Mouse (Mus musculus) erythroblast, embryonic 14.5 days (primary cell): ENCODE data around the gene Hoxd8. TPM values are rescaled to one million over a fixed set of nuclear protein-coding genes. Genes with fewer than 3 reads are reported as not detected.

Source experiments
- H3K27me3 ChIP-seq: 2 replicates; pipeline ENCODE4 v1.6.1; 2012; ENCODE audit warnings: inconsistent platforms; ENCODE audit not compliant: control insufficient read depth
- H3K36me3 ChIP-seq: 2 replicates; pipeline ENCODE4 v1.6.1; 2012; ENCODE audit warnings: mild to moderate bottlenecking, inconsistent platforms; ENCODE audit not compliant: control insufficient read depth
- H3K4me1 ChIP-seq: 2 replicates; pipeline ENCODE4 v1.6.1; 2012; ENCODE audit warnings: inconsistent platforms; ENCODE audit not compliant: control insufficient read depth
- H3K4me3 ChIP-seq: replicated peaks from 2 replicates; pipeline ENCODE3; 2012; ENCODE audit warnings: moderate library complexity, mild to moderate bottlenecking, inconsistent platforms
- H3K9me3 ChIP-seq: 2 replicates; pipeline ENCODE4 v1.6.1; 2012; ENCODE audit warnings: low read length, inconsistent platforms, mixed read lengths; ENCODE audit not compliant: control insufficient read depth
- GATA1 ChIP-seq: IDR thresholded peaks from 2 replicates; pipeline ENCODE4 v1.6.1; 2012; ENCODE audit warnings: low read length, inconsistent platforms, mixed read lengths
- TAL1 ChIP-seq: IDR thresholded peaks from 3 replicates; pipeline ENCODE4 v1.6.1; 2012; ENCODE audit warnings: low read length, inconsistent platforms, mixed read lengths
- polyA plus RNA-seq: library from polyadenylated mRNA; stranded (reverse); fragments of >175 nt; gene quantifications from 2 replicates; pipeline ENCODE4 v1.2.3, GENCODE M21; 2012

Gene Hoxd8
- polyA plus RNA-seq, 1 experiment, result not detected

DNA sequence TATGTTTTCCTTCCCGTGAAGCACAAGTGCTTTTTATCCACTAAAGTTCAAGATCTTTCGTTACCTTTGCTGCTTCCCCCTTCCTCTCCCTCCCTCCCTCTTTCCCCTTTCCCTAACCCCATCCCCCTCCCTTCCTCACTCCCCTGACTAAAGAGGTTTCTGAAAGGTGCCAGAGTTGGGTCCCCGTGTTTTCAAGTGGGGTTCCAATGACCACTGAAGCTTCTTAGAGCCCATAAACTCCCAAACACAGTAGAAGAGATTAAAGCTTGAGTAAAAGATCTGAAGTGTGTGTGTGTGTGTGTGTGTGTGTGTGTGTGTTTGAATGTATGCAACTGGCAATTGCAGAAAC is 35.2 kb upstream of the Hoxd8 start:
- H3K36me3 ChIP-seq, result no peaks in the 10 kb centered on the region
- H3K9me3 ChIP-seq, result peaks cover 6% of the 10 kb centered on the region; the same call in 1 of the 2 replicates
- H3K27me3 ChIP-seq, result peaks cover 99% of the 10 kb centered on the region
- TF ChIP-seq TAL1, result no peak
- no peaks in the 10 kb centered on the region for H3K4me1 ChIP-seq
- H3K4me3 ChIP-seq, result no peak overlapping the region

DNA sequence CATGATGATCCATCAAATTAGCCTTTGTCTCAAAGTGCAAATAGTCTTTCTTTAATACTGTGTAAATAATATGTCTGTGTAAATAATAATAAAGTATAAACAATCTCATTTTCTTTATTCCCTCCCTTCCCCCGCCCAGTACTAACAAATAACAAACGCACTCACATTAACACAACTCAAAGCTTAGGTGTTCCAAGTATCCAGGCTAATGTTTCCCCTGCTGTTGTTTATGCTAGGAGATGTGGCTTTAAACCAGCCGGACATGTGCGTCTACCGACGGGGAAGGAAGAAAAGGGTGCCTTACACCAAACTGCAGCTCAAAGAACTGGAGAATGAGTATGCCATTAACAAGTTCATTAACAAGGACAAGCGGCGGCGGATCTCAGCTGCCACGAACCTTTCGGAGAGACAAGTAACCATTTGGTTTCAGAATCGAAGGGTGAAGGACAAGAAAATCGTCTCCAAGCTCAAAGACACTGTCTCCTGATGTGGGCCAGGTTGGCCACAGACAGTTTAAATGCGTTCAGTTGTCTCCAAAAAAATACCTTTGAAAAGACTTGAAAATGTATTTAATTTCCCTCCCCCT is 34.7 kb upstream of the Hoxd8 start:
- H3K4me3 ChIP-seq, result no peak overlapping the region
- TF ChIP-seq GATA1 (no peak), TAL1 (no peak)
- peaks cover 6% of the 10 kb centered on the region; the same call in 1 of the 2 replicates for H3K9me3 ChIP-seq
- H3K36me3 ChIP-seq, result no peaks in the 10 kb centered on the region
- H3K27me3 ChIP-seq, result peaks cover 99% of the 10 kb centered on the region
- no peaks in the 10 kb centered on the region for H3K4me1 ChIP-seq

DNA sequence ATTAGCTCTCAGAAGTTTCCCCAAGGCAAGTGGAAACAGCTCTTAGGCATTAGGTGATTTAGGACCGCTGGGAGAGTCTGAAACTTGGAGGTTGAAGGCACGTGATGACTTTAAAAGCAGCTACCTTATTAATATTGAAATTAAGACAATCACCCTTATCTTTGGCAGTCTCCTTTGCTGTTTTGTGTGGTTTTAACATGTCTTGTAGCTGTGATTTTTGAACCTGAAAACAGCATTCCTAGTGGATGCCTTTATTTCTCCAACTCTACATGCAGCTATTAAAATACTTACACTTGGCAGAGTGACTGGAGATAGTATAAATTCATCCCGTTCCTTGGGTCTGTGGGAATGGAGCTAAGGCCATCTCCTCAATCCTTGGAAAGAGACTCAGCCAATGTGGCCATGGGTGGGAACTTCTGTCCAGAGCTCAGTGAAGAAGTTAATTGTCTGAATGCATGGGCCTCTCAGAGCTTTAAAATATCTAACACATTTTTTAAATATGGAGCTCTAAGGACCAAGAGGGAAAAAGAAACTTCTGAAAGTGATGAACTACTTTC is 33.7 kb upstream of the Hoxd8 start:
- Histone ChIP-seq H3K4me3 (no peak overlapping the region), H3K36me3 (no peaks in the 10 kb centered on the region), H3K9me3 (peaks cover 6% of the 10 kb centered on the region; the same call in 1 of the 2 replicates), H3K4me1 (no peaks in the 10 kb centered on the region), H3K27me3 (peaks cover 99% of the 10 kb centered on the region)
- TF ChIP-seq GATA1 (no peak), TAL1 (no peak)

DNA sequence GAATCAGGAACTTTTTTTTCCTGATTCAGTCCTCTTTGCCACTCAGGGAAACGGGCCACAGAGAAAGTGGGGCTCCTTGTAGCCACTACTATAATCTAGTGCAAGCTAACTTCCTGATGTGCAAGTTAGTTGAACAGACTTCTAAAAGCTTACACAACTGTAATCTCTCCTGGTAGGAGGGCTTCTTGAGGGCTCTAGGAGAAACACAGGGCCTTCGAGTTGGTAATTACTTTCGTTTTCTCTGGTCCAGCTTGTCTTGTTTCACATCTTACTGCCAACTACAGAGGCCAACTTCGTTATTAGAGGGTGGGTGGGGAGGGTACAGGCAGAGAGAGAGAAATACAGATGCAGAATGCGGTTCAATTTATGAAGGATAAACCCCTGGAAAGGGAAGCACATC is 32.6 kb upstream of the Hoxd8 start:
- Histone ChIP-seq H3K9me3 (peaks cover 6% of the 10 kb centered on the region; the same call in 1 of the 2 replicates), H3K27me3 (peaks cover 100% of the 10 kb centered on the region), H3K4me3 (no peak overlapping the region), H3K36me3 (no peaks in the 10 kb centered on the region), H3K4me1 (no peaks in the 10 kb centered on the region)
- TF ChIP-seq GATA1 (no peak), TAL1 (no peak)

DNA sequence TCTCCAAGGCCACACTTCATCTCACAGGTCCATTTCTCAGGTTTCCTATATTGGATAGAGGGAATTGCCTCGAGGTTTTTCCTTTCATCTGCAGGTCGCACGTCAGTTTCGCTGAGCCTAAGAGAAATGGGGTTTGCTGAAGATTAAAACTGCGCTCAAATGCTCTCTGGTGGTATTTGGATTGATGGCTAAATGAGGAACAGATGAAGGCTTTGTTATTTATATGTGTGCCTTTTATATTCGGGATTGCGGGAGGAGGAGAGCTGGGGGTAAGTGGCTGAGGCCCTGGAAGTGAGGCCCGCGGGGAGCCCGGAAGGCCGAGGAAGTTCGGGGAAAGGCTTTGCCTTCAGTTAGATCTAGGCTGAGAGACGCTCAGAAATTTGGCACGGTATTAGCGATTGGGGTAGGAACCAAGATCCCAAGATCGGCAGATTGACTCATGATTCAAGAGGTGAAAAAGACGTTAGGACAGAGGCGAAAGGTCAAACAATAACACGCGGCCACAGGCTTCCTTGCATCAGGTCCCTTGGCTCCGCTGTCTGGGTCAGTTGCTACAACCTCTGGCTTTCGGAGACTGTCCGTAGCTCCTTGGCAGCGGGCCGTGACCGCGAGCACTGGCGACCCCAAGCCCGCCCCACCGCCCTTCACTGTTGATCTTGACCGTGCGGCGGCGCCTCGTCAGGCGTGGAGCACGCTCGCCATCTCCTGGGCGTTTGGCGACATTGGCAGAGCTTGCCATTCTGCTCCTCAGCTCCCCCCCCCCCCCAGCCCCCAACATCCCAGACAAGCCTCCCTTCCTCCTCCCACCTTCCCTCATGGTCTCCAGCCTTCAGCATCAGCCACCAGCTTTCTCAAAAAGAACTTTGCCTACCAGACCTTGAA is 31.7 kb upstream of the Hoxd8 start:
- Histone ChIP-seq H3K36me3 (no peaks in the 10 kb centered on the region), H3K4me3 (no peak overlapping the region), H3K9me3 (peaks cover 4% of the 10 kb centered on the region; the same call in 1 of the 2 replicates), H3K4me1 (no peaks in the 10 kb centered on the region), H3K27me3 (peaks cover 100% of the 10 kb centered on the region)
- no peak for TF ChIP-seq GATA1
- TF ChIP-seq TAL1, result no peak

DNA sequence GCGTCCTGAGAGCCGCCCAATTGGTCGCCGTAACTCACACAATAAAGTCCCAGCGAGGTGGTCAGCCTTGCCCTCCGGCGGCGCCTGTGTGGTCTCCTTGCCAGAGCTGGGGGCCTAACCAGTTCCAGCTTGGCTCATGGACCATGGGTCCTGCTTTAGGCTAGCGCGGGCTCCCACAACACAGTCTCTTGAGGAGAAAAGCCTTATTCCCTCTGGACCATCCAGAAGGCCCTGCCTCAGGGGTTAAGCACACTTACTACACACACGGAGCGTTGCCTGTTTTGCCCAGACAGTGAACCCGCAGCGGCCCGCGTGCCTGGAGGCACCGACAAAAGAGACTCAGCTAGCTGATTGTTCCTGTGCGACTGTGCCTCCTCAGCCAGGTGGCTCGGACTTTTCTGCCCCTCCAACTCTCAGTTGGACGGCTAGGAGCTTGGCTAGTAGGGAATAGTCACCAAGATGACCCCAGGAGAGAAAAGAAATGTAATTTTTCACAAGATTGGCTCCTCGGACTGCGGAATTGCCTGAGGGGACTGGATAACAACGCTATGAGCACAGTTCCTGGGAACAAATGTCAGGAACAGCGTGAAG is 30.5 kb upstream of the Hoxd8 start:
- no peak for TF ChIP-seq TAL1
- TF ChIP-seq GATA1, result no peak
- Histone ChIP-seq H3K9me3 (no peaks in the 10 kb centered on the region; the same call in 1 of the 2 replicates), H3K4me3 (no peak overlapping the region), H3K36me3 (no peaks in the 10 kb centered on the region), H3K27me3 (peaks cover 100% of the 10 kb centered on the region), H3K4me1 (no peaks in the 10 kb centered on the region)

DNA sequence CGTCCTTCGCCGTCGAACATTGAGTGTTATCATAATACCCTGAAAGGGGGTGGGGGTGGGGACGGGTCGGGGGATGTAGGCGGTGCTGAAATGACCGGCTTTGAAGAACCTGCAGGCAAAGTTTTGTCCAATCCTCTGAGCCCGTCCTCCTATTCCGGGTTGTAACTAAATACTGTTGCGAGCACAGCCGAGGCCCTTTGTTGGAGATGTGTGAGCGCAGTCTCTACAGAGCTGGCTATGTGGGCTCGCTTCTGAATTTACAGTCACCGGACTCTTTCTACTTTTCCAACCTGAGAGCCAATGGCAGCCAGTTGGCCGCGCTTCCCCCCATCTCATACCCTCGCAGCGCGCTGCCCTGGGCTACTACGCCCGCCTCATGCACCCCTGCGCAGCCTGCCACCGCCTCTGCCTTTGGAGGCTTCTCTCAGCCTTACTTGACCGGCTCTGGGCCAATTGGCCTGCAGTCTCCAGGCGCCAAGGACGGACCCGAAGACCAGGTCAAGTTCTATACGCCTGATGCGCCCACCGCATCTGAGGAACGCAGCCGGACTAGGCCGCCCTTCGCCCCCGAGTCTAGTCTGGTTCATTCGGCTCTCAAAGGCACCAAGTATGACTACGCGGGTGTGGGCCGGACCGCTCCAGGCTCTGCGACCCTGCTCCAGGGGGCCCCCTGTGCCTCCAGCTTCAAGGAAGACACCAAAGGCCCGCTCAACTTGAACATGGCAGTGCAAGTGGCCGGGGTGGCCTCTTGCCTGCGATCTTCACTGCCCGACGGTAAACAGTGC is 29.3 kb upstream of the Hoxd8 start, which contains the start of gene Hoxd12:
Hoxd12 (plus strand) TSS at position 133 of the 785 bp plus-strand sequence.
- Histone ChIP-seq H3K4me1 (no peaks in the 10 kb centered on the region), H3K36me3 (no peaks in the 10 kb centered on the region), H3K9me3 (no peaks in the 10 kb centered on the region; the same call in 1 of the 2 replicates), H3K4me3 (no peak within 1 kb of the TSS), H3K27me3 (peaks cover 100% of the 10 kb centered on the region)
- TF ChIP-seq TAL1 (no peak), GATA1 (no peak)

DNA sequence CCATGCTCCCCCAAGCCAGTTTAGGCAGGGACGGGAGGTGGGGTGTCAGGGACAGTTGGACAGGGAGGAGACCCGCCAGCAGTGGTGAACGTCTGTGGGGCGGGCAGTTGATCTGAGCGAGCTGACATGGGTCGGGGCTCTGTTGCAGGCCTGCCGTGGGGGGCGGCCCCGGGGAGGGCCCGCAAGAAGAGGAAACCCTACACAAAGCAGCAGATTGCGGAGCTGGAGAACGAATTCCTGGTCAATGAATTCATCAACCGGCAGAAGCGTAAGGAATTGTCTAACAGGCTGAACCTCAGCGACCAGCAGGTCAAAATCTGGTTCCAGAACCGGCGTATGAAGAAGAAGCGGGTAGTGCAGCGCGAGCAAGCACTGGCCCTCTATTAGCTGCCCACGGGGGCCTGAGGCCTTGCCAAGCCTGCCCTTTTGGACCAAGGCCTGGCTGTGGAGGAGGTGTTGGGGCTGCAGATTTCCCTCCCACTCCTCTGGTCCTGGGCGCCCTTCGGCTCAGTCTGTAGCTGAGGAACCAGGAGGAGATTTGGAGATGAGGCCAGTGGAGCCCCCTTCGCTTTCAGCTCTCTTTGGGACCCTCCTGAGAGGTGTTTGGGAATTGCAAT is 28.6 kb upstream of the Hoxd8 start:
- H3K4me1 ChIP-seq, result no peaks in the 10 kb centered on the region
- no peak overlapping the region for H3K4me3 ChIP-seq
- no peak for TF ChIP-seq GATA1
- TF ChIP-seq TAL1, result no peak

More for the DNA sequence above, 28.6 kb upstream of the Hoxd8 start:
- H3K27me3 ChIP-seq, result peaks cover 100% of the 10 kb centered on the region
- no peaks in the 10 kb centered on the region for H3K36me3 ChIP-seq
- no peaks in the 10 kb centered on the region; the same call in 1 of the 2 replicates for H3K9me3 ChIP-seq
